Mouse (Mus musculus) liver, adult 2 months (tissue): ENCODE measurements around the gene Tbata. TPM values are rescaled to one million over a fixed set of nuclear protein-coding genes. Genes with fewer than 3 reads are reported as not detected.

Experiments used
- DNase-seq: peaks from one replicate; pipeline ENCODE4 v3.0.0-alpha.2; 2011; ENCODE audit warnings: low read depth, low spot score; ENCODE audit errors: extremely low read depth
- H3K27ac ChIP-seq: fragments of 200-500 bp; replicated peaks from 2 replicates; pipeline ENCODE4 v1.5.1; 2012; ENCODE audit warnings: low read depth, mild to moderate bottlenecking, control low read depth, inconsistent platforms, low read length; ENCODE audit not compliant: insufficient read depth
- H3K27me3 ChIP-seq: fragments of 200-500 bp; 2 replicates; pipeline ENCODE4 v1.6.1; 2012; ENCODE audit warnings: mild to moderate bottlenecking, moderate library complexity, low read length, inconsistent platforms; ENCODE audit not compliant: control insufficient read depth, insufficient read depth
- H3K36me3 ChIP-seq: fragments of 200-500 bp; 2 replicates; pipeline ENCODE4 v1.6.1; 2012; ENCODE audit warnings: low read length, inconsistent platforms; ENCODE audit not compliant: control insufficient read depth, insufficient read depth
- H3K4me1 ChIP-seq: fragments of 200-500 bp; 2 replicates; pipeline ENCODE4 v1.6.1; 2011; ENCODE audit warnings: low read length; ENCODE audit not compliant: control insufficient read depth, insufficient read depth
- H3K4me3 ChIP-seq: fragments of 200-500 bp; 2 replicates; pipeline ENCODE4 v1.5.1; 2011; ENCODE audit warnings: low read depth, mild to moderate bottlenecking, control low read depth, low read length, moderate library complexity; ENCODE audit not compliant: insufficient read depth
- H3K79me2 ChIP-seq: fragments of 200-500 bp; 2 replicates; pipeline ENCODE4 v1.6.1; 2012; ENCODE audit warnings: inconsistent platforms, mild to moderate bottlenecking, low read length, moderate library complexity; ENCODE audit not compliant: control insufficient read depth, insufficient read depth
- H3K9ac ChIP-seq: fragments of 200-500 bp; 2 replicates; pipeline ENCODE4 v1.6.1; 2012; ENCODE audit warnings: low read depth, mild to moderate bottlenecking, control low read depth, inconsistent platforms, low read length
- CTCF ChIP-seq: fragments of 200-500 bp; IDR thresholded peaks from 2 replicates; pipeline ENCODE4 v1.5.1; 2011; ENCODE audit warnings: low read depth, low read length, control low read depth
- POLR2A ChIP-seq: fragments of 200-500 bp; IDR thresholded peaks from 2 replicates; pipeline ENCODE4 v1.6.1; 2011; ENCODE audit warnings: low read length, control low read depth; ENCODE audit not compliant: insufficient read depth; ENCODE audit errors: extremely low read depth
- WGBS: fragments of 180-500 bp; shearing (Covaris S2); methylation state at CpG from one replicate; pipeline ENCODE4 v1.1.7; 2018; 5-methylcytosine and 5-hydroxymethylcytosine counted together
- polyA plus RNA-seq: library from polyadenylated mRNA; depleted of rRNA; stranded (reverse); fragments of >200 nt; gene quantifications from 2 replicates; pipeline ENCODE4 v1.2.3, GENCODE M21; 2012
- total RNA-seq: library from RNA; depleted of rRNA; stranded (reverse); fragments of >200 nt; gene quantifications from 2 replicates; pipeline ENCODE4 v1.2.3, GENCODE M21; 2014

Tbata gene
- total and polyA plus RNA-seq, 2 experiments, result not detected

GRCm38 (mm10) chr10:61219318-61219717 lies 47.6 kb downstream of the Tbata start:
- Histone ChIP-seq H3K4me3 (no peak overlapping the region), H3K79me2 (no peaks in the 10 kb centered on the region), H3K27ac (no peak overlapping the region), H3K4me1 (no peaks in the 10 kb centered on the region), H3K36me3 (no peaks in the 10 kb centered on the region), H3K27me3 (no peaks in the 10 kb centered on the region), H3K9ac (no peak overlapping the region)
- no peak for DNase-seq
- TF ChIP-seq CTCF (no peak), POLR2A (no peak)
- WGBS, result 96% methylated on average over 4 of the region's 4 CpGs

DNA sequence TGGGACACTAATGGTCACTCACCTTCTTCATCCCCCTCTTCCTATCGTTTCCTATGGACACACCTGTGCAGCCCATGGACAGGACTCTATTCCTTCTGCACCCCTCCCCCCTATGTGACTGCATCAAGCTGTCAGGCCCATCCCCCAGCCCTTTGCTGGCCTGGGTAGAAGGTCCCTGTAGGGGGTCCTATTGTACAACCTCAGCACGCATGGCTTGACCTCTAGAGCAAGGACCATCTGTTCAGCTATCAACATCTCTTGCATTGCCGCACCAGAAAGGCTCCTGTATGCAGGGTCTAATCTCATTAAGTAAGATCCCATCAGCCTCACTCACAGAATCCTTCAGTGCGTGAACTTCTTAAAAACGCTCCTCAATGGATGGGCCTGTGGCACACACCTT lies 53.9 kb downstream of the Tbata start:
- H3K36me3 ChIP-seq, result no peaks in the 10 kb centered on the region
- H3K27ac ChIP-seq, result no peak overlapping the region
- TF ChIP-seq POLR2A (no peak), CTCF (no peak)
- no peaks in the 10 kb centered on the region for H3K27me3 ChIP-seq
- WGBS, result 91% methylated on average over 5 of the region's 5 CpGs
- H3K79me2 ChIP-seq, result no peaks in the 10 kb centered on the region
- H3K4me1 ChIP-seq, result no peaks in the 10 kb centered on the region
- DNase-seq, result no peak
- H3K9ac ChIP-seq, result no peak overlapping the region
- H3K4me3 ChIP-seq, result no peak overlapping the region

GRCm38 (mm10) chr10:61226784-61227396 lies 55.1 kb downstream of the Tbata start:
- DNase-seq, result no peak
- Histone ChIP-seq H3K27me3 (no peaks in the 10 kb centered on the region), H3K27ac (no peak overlapping the region), H3K79me2 (no peaks in the 10 kb centered on the region), H3K4me3 (no peak overlapping the region), H3K36me3 (no peaks in the 10 kb centered on the region), H3K9ac (no peak overlapping the region), H3K4me1 (no peaks in the 10 kb centered on the region)
- WGBS, result 72% methylated on average over 4 of the region's 4 CpGs
- TF ChIP-seq POLR2A (no peak), CTCF (no peak)

GRCm38 (mm10) chr10:61231756-61232155 lies 60.0 kb downstream of the Tbata start:
- TF ChIP-seq CTCF (no peak), POLR2A (no peak)
- Histone ChIP-seq H3K4me3 (no peak overlapping the region), H3K36me3 (no peaks in the 10 kb centered on the region), H3K9ac (no peak overlapping the region), H3K27ac (no peak overlapping the region), H3K79me2 (no peaks in the 10 kb centered on the region), H3K27me3 (no peaks in the 10 kb centered on the region), H3K4me1 (no peaks in the 10 kb centered on the region)
- WGBS, result 92% methylated on average over 3 of the region's 3 CpGs
- no peak for DNase-seq

- 73% methylated on average over 7 of the region's 7 CpGs for WGBS
- DNase-seq, result no peak
- Histone ChIP-seq H3K4me1 (no peaks in the 10 kb centered on the region), H3K9ac (no peak overlapping the region), H3K27ac (no peak overlapping the region), H3K27me3 (no peaks in the 10 kb centered on the region), H3K36me3 (no peaks in the 10 kb centered on the region), H3K79me2 (no peaks in the 10 kb centered on the region), H3K4me3 (no peak overlapping the region)
- TF ChIP-seq CTCF (no peak), POLR2A (no peak)
Observed at GRCm38 (mm10) chr10:61232858-61233567, 61.3 kb downstream of the Tbata start.

- DNase-seq, result no peak
- 87% methylated on average over 4 of the region's 4 CpGs for WGBS
- Histone ChIP-seq H3K27ac (no peak overlapping the region), H3K79me2 (no peaks in the 10 kb centered on the region), H3K36me3 (no peaks in the 10 kb centered on the region), H3K4me1 (no peaks in the 10 kb centered on the region), H3K4me3 (no peak overlapping the region), H3K27me3 (no peaks in the 10 kb centered on the region), H3K9ac (no peak overlapping the region)
- no peak for TF ChIP-seq POLR2A
- no peak for TF ChIP-seq CTCF
Observed at GRCm38 (mm10) chr10:61234319-61234718, 62.6 kb downstream of the Tbata start.
